Mouse (Mus musculus): ENCODE results near the gene Tmem132d. TPM values are rescaled to one million over a fixed set of nuclear protein-coding genes. Genes with fewer than 3 reads are reported as not detected.

Tmem132d gene
- polyA plus RNA-seq, 1 experiment from 2014 or later = 0.07 TPM

- Histone ChIP-seq H3K36me3 (ENCODE audit: control insufficient read depth, insufficient read depth, low read length) (no peaks in the 10 kb centered on the region), H3K27me3 (ENCODE audit: control insufficient read depth, insufficient read depth, low read length) (no peaks in the 10 kb centered on the region), H3K9me3 (replicated peaks; ENCODE audit: control insufficient read depth, low read length) (no peaks in the 10 kb centered on the region), H3K9ac (ENCODE audit: low read depth, low read length) (no peak overlapping the region), H3K4me2 (no peak overlapping the region), H3K4me1 (ENCODE audit: control insufficient read depth, insufficient read depth, low read length) (no peaks in the 10 kb centered on the region), H3K4me3 (ENCODE audit: low read depth, low read length) (no peak overlapping the region), H3K27ac (ENCODE audit: low read depth, low read length) (no peak overlapping the region)
- no peak for ATAC-seq (replicated peaks; ENCODE audit: insufficient number of reproducible peaks, low FRiP score, low TSS enrichment)
- 80% methylated on average over 5 of the region's 5 CpGs for WGBS (ENCODE audit: insufficient replicate concordance)
Observed at GRCm38 (mm10) chr5:128090578-128090977, 342.3 kb downstream of the Tmem132d start.

GRCm38 (mm10) chr5:128075456-128075855 lies 357.4 kb downstream of the Tmem132d start:
- Histone ChIP-seq H3K4me1 (ENCODE audit: control insufficient read depth, insufficient read depth, low read length) (no peaks in the 10 kb centered on the region), H3K9me3 (replicated peaks; ENCODE audit: control insufficient read depth, low read length) (no peaks in the 10 kb centered on the region), H3K27ac (ENCODE audit: low read depth, low read length) (no peak overlapping the region), H3K4me3 (ENCODE audit: low read depth, low read length) (no peak overlapping the region), H3K4me2 (no peak overlapping the region), H3K27me3 (ENCODE audit: control insufficient read depth, insufficient read depth, low read length) (no peaks in the 10 kb centered on the region), H3K9ac (ENCODE audit: low read depth, low read length) (no peak overlapping the region), H3K36me3 (ENCODE audit: control insufficient read depth, insufficient read depth, low read length) (no peaks in the 10 kb centered on the region)
- no peak for ATAC-seq (replicated peaks; ENCODE audit: insufficient number of reproducible peaks, low FRiP score, low TSS enrichment)
- WGBS (ENCODE audit: insufficient replicate concordance) = 72% methylated on average over 5 of the region's 5 CpGs

GRCm38 (mm10) chr5:128072616-128073015 lies 360.3 kb downstream of the Tmem132d start:
- no peak overlapping the region for H3K4me3 ChIP-seq (ENCODE audit: low read depth, low read length)
- H3K4me2 ChIP-seq = no peak overlapping the region
- no peaks in the 10 kb centered on the region for H3K4me1 ChIP-seq (ENCODE audit: control insufficient read depth, insufficient read depth, low read length)
- no peaks in the 10 kb centered on the region for H3K27me3 ChIP-seq (ENCODE audit: control insufficient read depth, insufficient read depth, low read length)
- H3K9me3 ChIP-seq (replicated peaks; ENCODE audit: control insufficient read depth, low read length) = no peaks in the 10 kb centered on the region
- no peak overlapping the region for H3K9ac ChIP-seq (ENCODE audit: low read depth, low read length)
- ATAC-seq (replicated peaks; ENCODE audit: insufficient number of reproducible peaks, low FRiP score, low TSS enrichment) = no peak
- H3K27ac ChIP-seq (ENCODE audit: low read depth, low read length) = no peak overlapping the region
- no peaks in the 10 kb centered on the region for H3K36me3 ChIP-seq (ENCODE audit: control insufficient read depth, insufficient read depth, low read length)
- 70% methylated on average over 2 of the region's 2 CpGs for WGBS (ENCODE audit: insufficient replicate concordance)

- Histone ChIP-seq H3K4me3 (ENCODE audit: low read depth, low read length) (no peak overlapping the region), H3K4me2 (no peak overlapping the region), H3K9ac (ENCODE audit: low read depth, low read length) (no peak overlapping the region), H3K9me3 (replicated peaks; ENCODE audit: control insufficient read depth, low read length) (no peaks in the 10 kb centered on the region), H3K27me3 (ENCODE audit: control insufficient read depth, insufficient read depth, low read length) (no peaks in the 10 kb centered on the region), H3K4me1 (ENCODE audit: control insufficient read depth, insufficient read depth, low read length) (no peaks in the 10 kb centered on the region), H3K36me3 (ENCODE audit: control insufficient read depth, insufficient read depth, low read length) (no peaks in the 10 kb centered on the region), H3K27ac (ENCODE audit: low read depth, low read length) (no peak overlapping the region)
- ATAC-seq (replicated peaks; ENCODE audit: insufficient number of reproducible peaks, low FRiP score, low TSS enrichment) = no peak
- 79% methylated on average over 9 of the region's 9 CpGs for WGBS (ENCODE audit: insufficient replicate concordance)
Observed at GRCm38 (mm10) chr5:128041781-128042180, 391.1 kb downstream of the Tmem132d start.

- no peaks in the 10 kb centered on the region for H3K27me3 ChIP-seq (ENCODE audit: control insufficient read depth, insufficient read depth, low read length)
- H3K9ac ChIP-seq (ENCODE audit: low read depth, low read length) = no peak overlapping the region
- ATAC-seq (replicated peaks; ENCODE audit: insufficient number of reproducible peaks, low FRiP score, low TSS enrichment) = no peak
- no peak overlapping the region for H3K4me3 ChIP-seq (ENCODE audit: low read depth, low read length)
- no peaks in the 10 kb centered on the region for H3K4me1 ChIP-seq (ENCODE audit: control insufficient read depth, insufficient read depth, low read length)
- no peaks in the 10 kb centered on the region for H3K9me3 ChIP-seq (replicated peaks; ENCODE audit: control insufficient read depth, low read length)
- no peak overlapping the region for H3K27ac ChIP-seq (ENCODE audit: low read depth, low read length)
- WGBS (ENCODE audit: insufficient replicate concordance) = 77% methylated on average over 6 of the region's 6 CpGs
- no peaks in the 10 kb centered on the region for H3K36me3 ChIP-seq (ENCODE audit: control insufficient read depth, insufficient read depth, low read length)
- H3K4me2 ChIP-seq = no peak overlapping the region
Observed at GRCm38 (mm10) chr5:128040036-128040435, 392.8 kb downstream of the Tmem132d start.

GRCm38 (mm10) chr5:128027076-128027475 lies 405.8 kb downstream of the Tmem132d start:
- H3K27me3 ChIP-seq (ENCODE audit: control insufficient read depth, insufficient read depth, low read length) = no peaks in the 10 kb centered on the region
- WGBS (ENCODE audit: insufficient replicate concordance) = 76% methylated on average over 2 of the region's 2 CpGs
- no peak for ATAC-seq (replicated peaks; ENCODE audit: insufficient number of reproducible peaks, low FRiP score, low TSS enrichment)
- no peak overlapping the region for H3K4me3 ChIP-seq (ENCODE audit: low read depth, low read length)
- no peaks in the 10 kb centered on the region for H3K9me3 ChIP-seq (replicated peaks; ENCODE audit: control insufficient read depth, low read length)
- H3K4me2 ChIP-seq = no peak overlapping the region
- no peak overlapping the region for H3K27ac ChIP-seq (ENCODE audit: low read depth, low read length)
- H3K36me3 ChIP-seq (ENCODE audit: control insufficient read depth, insufficient read depth, low read length) = no peaks in the 10 kb centered on the region
- no peaks in the 10 kb centered on the region for H3K4me1 ChIP-seq (ENCODE audit: control insufficient read depth, insufficient read depth, low read length)
- H3K9ac ChIP-seq (ENCODE audit: low read depth, low read length) = no peak overlapping the region

- H3K4me3 ChIP-seq (ENCODE audit: low read depth, low read length) = no peak overlapping the region
- H3K4me2 ChIP-seq = no peak overlapping the region
- no peak overlapping the region for H3K9ac ChIP-seq (ENCODE audit: low read depth, low read length)
- no peak overlapping the region for H3K27ac ChIP-seq (ENCODE audit: low read depth, low read length)
- H3K4me1 ChIP-seq (ENCODE audit: control insufficient read depth, insufficient read depth, low read length) = no peaks in the 10 kb centered on the region
- 70% methylated on average over 9 of the region's 9 CpGs for WGBS (ENCODE audit: insufficient replicate concordance)
- no peaks in the 10 kb centered on the region for H3K36me3 ChIP-seq (ENCODE audit: control insufficient read depth, insufficient read depth, low read length)
- no peaks in the 10 kb centered on the region for H3K9me3 ChIP-seq (replicated peaks; ENCODE audit: control insufficient read depth, low read length)
- ATAC-seq (replicated peaks; ENCODE audit: insufficient number of reproducible peaks, low FRiP score, low TSS enrichment) = no peak
- no peaks in the 10 kb centered on the region for H3K27me3 ChIP-seq (ENCODE audit: control insufficient read depth, insufficient read depth, low read length)
Observed at GRCm38 (mm10) chr5:128004666-128005065, 428.2 kb downstream of the Tmem132d start.

GRCm38 (mm10) chr5:127996526-127997245 lies 436.2 kb downstream of the Tmem132d start:
- H3K4me1 ChIP-seq (ENCODE audit: control insufficient read depth, insufficient read depth, low read length) = no peaks in the 10 kb centered on the region
- no peak for ATAC-seq (replicated peaks; ENCODE audit: insufficient number of reproducible peaks, low FRiP score, low TSS enrichment)
- no peaks in the 10 kb centered on the region for H3K36me3 ChIP-seq (ENCODE audit: control insufficient read depth, insufficient read depth, low read length)
- H3K9ac ChIP-seq (ENCODE audit: low read depth, low read length) = no peak overlapping the region
- 0 out of 2 replicates have a peak, but pooled peaks cover 2% of the 10 kb centered on the region for H3K9me3 ChIP-seq (replicated peaks; ENCODE audit: control insufficient read depth, low read length)
- 80% methylated on average over 10 of the region's 10 CpGs for WGBS (ENCODE audit: insufficient replicate concordance)
- H3K27ac ChIP-seq (ENCODE audit: low read depth, low read length) = no peak overlapping the region
- no peak overlapping the region for H3K4me2 ChIP-seq
- H3K4me3 ChIP-seq (ENCODE audit: low read depth, low read length) = no peak overlapping the region
- no peaks in the 10 kb centered on the region for H3K27me3 ChIP-seq (ENCODE audit: control insufficient read depth, insufficient read depth, low read length)

- H3K27ac ChIP-seq (ENCODE audit: low read depth, low read length) = no peak overlapping the region
- ATAC-seq (replicated peaks; ENCODE audit: insufficient number of reproducible peaks, low FRiP score, low TSS enrichment) = no peak
- H3K9me3 ChIP-seq (replicated peaks; ENCODE audit: control insufficient read depth, low read length) = 0 out of 2 replicates have a peak, but pooled peaks cover 2% of the 10 kb centered on the region
- WGBS (ENCODE audit: insufficient replicate concordance) = 67% methylated on average over 3 of the region's 3 CpGs
- no peaks in the 10 kb centered on the region for H3K4me1 ChIP-seq (ENCODE audit: control insufficient read depth, insufficient read depth, low read length)
- no peaks in the 10 kb centered on the region for H3K27me3 ChIP-seq (ENCODE audit: control insufficient read depth, insufficient read depth, low read length)
- no peak overlapping the region for H3K4me2 ChIP-seq
- no peak overlapping the region for H3K4me3 ChIP-seq (ENCODE audit: low read depth, low read length)
- H3K9ac ChIP-seq (ENCODE audit: low read depth, low read length) = no peak overlapping the region
- H3K36me3 ChIP-seq (ENCODE audit: control insufficient read depth, insufficient read depth, low read length) = no peaks in the 10 kb centered on the region
Observed at GRCm38 (mm10) chr5:127993460-127993859, 439.4 kb downstream of the Tmem132d start.
